Mouse (Mus musculus) A20 (cell line): ENCODE measurements at regions not wholly inside any gene's neighbourhood (a gene's known extent, or its start where the extent isn't known, plus 50 kb on each side); places are given as distances from the start of the nearest gene placed in this dataset.
"Not testable (repeated sequence)": the region's sequence is repeated elsewhere in the genome, so short reads cannot be mapped to it uniquely, and the experiment has no call there.

ENCODE experiments used
- DNase-seq: peaks from one replicate; pipeline ENCODE4 v3.0.0-alpha.2; 2011; ENCODE audit warnings: low read depth, low spot score

GRCm38 (mm10) chr14:48607131-48607530 lies 66.5 kb downstream of the Otx2 start:
- no peak for DNase-seq

DNA sequence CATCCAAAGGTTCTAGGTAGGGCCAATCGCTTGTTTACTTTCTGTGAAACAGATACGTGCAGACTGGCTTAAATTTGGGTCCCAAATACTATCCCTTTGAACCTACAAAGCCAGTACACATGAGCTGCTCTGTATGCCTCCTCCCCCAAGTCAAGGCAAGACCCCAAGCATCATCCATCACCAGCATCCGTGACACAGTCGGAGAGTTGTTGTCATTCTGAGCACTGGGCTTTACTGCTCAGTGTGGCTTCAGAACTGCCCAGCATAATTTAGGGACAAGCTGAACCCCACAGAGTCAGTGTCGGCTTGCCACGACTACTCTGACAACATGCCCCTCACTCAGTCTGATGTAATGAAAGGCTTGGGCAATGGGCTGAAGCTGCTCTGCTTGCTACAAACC lies 70.1 kb downstream of the Otx2 start:
- no peak for DNase-seq

GRCm38 (mm10) chr14:48594334-48594733 lies 79.3 kb downstream of the Otx2 start:
- no peak for DNase-seq

DNA sequence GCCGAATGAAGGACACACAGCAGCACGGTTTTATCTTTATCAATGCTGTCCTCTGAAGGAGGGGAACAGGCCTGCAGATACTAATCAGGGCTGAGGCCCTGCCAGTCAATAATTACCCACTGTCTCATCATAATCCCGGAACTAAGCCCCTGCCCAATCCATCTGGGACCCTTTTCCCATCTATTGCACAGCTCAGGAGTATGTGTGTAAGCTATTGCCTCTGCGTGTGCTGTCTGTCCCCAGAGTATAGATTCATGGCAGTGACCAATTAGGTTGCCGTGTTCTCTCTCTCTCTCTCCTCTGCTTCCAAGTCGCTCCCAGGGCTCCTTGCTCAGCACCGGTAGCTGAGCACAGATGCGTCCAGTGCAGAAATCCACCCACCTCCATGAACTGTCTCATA lies 80.3 kb downstream of the Otx2 start:
- DNase-seq = no peak

GRCm38 (mm10) chr14:48591483-48592230 lies 82.0 kb downstream of the Otx2 start:
- DNase-seq = no peak

DNA sequence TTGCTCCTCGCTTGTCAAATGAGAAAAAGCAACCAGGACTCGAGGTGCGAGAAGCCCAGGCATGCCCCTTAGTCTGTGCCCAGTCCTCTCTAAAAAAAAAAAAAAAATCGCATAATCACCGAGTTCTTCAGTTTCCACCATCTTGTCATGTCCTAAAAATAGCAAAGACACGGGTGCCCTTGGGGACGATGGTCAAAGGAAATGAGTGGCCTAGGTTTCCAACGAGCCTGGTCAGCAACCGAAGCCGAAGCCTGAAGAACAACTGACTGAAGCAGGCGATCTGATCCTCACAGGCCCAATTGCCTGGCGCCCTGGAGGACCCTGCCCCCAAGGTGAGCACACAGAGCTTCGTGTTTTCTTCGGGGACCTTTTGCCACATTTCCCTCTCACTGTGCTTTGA lies 83.2 kb downstream of the Otx2 start:
- no peak for DNase-seq

DNA sequence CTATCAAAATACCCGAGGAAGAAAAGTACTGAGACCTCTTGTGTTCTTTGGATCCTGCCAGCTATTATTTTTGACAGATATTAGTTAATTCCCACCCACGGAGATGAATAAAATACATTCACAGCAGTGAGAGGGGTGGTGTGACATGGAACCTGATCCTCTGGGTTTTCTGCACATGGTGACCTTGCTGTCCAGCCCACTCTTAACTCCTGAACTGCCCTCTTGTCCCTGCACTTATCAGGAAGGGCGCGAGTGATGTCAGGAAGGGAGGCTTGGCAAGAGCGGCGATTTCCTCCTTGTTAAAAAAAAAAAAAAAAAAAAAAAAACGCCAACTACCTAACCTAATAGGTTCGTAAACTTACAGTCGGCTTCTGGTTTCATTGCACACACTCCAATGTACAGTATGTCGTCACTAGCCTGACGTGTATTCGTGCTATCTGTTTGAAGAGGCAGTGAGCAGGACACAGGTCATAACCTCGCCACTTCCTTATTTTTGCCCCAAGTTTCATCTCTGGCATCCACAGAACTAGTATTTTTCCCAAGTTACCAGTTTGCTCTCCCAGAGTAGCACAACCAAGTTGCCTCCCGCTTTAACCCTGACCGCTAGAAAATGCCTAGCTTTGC lies 83.8 kb downstream of the Otx2 start:
- DNase-seq = no peak

GRCm38 (mm10) chr14:48585820-48586219 lies 87.8 kb downstream of the Otx2 start:
- DNase-seq = no peak

DNA sequence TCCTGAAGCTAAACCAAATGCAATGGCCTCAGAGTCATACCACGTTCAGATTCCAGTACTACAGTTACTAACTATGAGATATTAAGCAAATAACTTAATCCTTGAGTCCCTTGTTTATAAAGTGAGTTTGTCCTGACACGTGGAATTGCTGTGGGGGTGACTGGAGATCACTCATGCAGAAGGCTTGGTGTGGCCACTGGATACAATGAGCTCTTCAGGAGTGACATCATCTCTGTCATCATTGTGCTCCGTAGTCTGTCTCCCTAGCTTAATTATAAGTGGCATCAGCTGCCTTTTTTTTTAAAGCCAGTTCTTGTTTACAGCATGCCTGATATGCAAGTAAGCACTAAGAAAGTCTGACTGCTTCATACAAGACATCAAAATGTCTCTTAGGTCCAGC lies 89.0 kb downstream of the Otx2 start:
- no peak for DNase-seq

DNA sequence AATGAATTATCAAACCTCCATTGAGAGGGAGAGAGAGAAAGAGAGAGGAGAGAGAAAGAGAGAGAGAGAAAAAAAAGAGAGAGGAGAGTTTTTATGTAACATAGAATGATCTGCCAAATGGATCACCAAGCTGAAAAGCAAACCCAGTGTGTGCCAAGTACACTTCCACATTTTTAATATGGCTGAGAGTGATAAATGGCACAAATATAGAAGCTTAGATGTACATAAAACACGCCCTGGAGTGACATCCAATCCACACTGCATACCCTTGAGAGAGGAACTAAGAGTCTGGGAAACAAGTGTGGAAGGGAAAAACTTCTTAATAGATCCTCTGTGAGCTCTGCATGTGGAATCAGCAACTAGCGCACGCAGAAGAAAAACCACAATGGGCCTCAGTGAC lies 90.1 kb downstream of the Otx2 start:
- no peak for DNase-seq

DNA sequence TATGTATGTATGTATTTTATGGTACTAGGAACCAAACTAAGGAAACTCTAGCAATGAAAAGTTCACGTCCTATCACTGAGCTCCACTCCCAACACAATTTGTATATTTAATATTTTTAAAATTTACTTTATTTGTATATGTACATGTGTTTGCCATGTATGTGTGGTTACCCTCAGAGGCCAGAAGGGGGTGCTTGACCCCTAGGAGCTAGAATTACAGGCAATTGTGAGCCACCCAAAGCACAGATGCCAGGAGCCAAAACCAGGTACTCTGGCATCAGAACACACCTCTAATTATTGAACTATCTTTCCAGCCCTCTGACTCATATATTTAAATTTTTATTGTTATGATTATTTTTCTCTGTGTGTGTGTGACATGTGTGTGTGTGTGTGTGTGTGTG lies 91.5 kb downstream of the Otx2 start:
- DNase-seq = peak; percentile 29

GRCm38 (mm10) chr14:48581308-48581707 lies 92.3 kb downstream of the Otx2 start:
- not testable (repeated sequence) for DNase-seq

DNA sequence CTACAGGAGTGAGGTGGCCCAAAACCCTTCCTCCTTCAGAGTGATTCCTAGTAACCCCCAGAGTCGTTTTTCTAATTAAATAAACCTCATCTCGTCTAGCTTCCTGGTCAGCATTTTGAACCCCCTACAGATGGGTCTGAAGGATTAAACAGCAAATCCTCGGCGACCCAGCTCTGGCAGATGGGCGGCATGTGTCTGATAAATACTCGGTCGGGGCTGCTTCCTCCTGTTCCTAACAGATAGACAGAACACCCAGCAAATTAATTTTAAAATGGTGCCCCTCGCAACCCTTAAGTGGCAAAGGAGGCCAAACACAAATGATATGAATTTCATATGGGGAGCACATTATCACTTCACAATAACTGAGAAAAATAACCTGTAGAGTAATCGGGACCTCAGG lies 93.2 kb downstream of the Otx2 start:
- no peak for DNase-seq

DNA sequence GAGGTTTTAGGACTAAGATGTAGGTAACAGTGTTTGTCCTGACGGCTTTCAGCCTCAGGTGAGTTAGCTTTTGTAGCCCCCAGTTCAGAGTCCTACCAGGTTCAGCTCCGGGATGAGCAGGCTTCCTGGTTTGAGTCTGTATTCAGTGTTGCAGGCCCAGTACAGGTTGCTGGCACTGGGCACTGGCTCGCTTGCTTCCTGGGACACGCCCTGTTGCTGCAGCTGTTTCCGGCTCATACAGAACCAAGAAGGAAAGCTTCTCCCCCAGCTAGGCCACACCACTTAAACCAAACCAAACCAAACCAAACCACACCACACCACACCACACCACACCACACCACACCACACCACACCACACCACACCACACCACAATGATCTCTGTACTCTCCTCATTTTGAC lies 93.6 kb downstream of the Otx2 start:
- DNase-seq = no peak
